Mouse (Mus musculus) induced T-regulatory cell, adult 2 months (primary cell): ENCODE data around the gene Ajuba.

Experiments
- DNase-seq: peaks from one replicate; pipeline ENCODE4 v3.0.0-alpha.2; 2012; ENCODE audit warnings: low read depth

Ajuba gene

GRCm38 (mm10) chr14:54544703-54545102, 32.7 kb downstream of the Ajuba start:
- no peak for DNase-seq

- DNase-seq = no peak
Measured at GRCm38 (mm10) chr14:54540771-54541170, 36.6 kb downstream of the Ajuba start.

GRCm38 (mm10) chr14:54538580-54538979, 38.8 kb downstream of the Ajuba start:
- peak; percentile 38 for DNase-seq

GRCm38 (mm10) chr14:54528446-54529111, 48.8 kb downstream of the Ajuba start:
- DNase-seq = peak; percentile 90

- DNase-seq = no peak
Measured at GRCm38 (mm10) chr14:54528007-54528393, 49.4 kb downstream of the Ajuba start.

- peak; percentile 41 for DNase-seq
Measured at GRCm38 (mm10) chr14:54527227-54528006, 49.9 kb downstream of the Ajuba start.

- DNase-seq = peak; percentile 45
Measured at GRCm38 (mm10) chr14:54523600-54523999, 53.8 kb downstream of the Ajuba start.
